Mouse (Mus musculus) kidney, postnatal 0 days (tissue): ENCODE measurements around the gene Mdfic. TPM values are rescaled to one million over a fixed set of nuclear protein-coding genes. Genes with fewer than 3 reads are reported as not detected.

Experiments used
- ATAC-seq: fragments of 200-750 bp; cut with Nextera tagmentation; replicated peaks from 2 replicates; pipeline ENCODE4 v1.8.0; 2017; ENCODE audit warnings: low read depth, moderate number of reproducible peaks, moderate TSS enrichment, moderate library complexity; ENCODE audit not compliant: low FRiP score
- DNase-seq: peaks from one replicate; pipeline ENCODE4 v3.0.0-alpha.2; 2016; ENCODE audit warnings: low spot score
- H3K27ac ChIP-seq: fragments of 300-500 bp; sonication (generic); 2 replicates; pipeline ENCODE4 v1.5.1; 2014; ENCODE audit warnings: mild to moderate bottlenecking
- H3K27me3 ChIP-seq: fragments of 300-500 bp; sonication (generic); 2 replicates; pipeline ENCODE4 v1.6.1; 2014; ENCODE audit warnings: low read length, mixed read lengths; ENCODE audit not compliant: insufficient read depth
- H3K36me3 ChIP-seq: fragments of 300-500 bp; sonication (generic); 2 replicates; pipeline ENCODE4 v1.6.1; 2014; ENCODE audit warnings: low read length, mixed read lengths; ENCODE audit not compliant: insufficient read depth
- H3K4me1 ChIP-seq: fragments of 300-500 bp; sonication (generic); replicated peaks from 2 replicates; pipeline ENCODE4 v1.6.1; 2014; ENCODE audit warnings: antibody characterized with exemption, low read length, mixed read lengths; ENCODE audit not compliant: insufficient read depth
- H3K4me2 ChIP-seq: fragments of 300-500 bp; sonication (generic); 2 replicates; pipeline ENCODE4 v1.6.1; 2014; ENCODE audit warnings: mild to moderate bottlenecking, low read length, moderate library complexity, mixed read lengths
- H3K4me3 ChIP-seq: fragments of 300-500 bp; sonication (generic); replicated peaks from 2 replicates; pipeline ENCODE4 v1.5.1; 2014; ENCODE audit warnings: low read depth, low read length
- H3K9ac ChIP-seq: fragments of 300-500 bp; sonication (generic); 2 replicates; pipeline ENCODE4 v1.6.1; 2014; ENCODE audit warnings: low read depth, low read length
- H3K9me3 ChIP-seq: fragments of 300-500 bp; sonication (generic); replicated peaks from 2 replicates; pipeline ENCODE4 v1.6.1; 2016; ENCODE audit warnings: low read length, inconsistent platforms, mixed read lengths
- CTCF ChIP-seq: IDR thresholded peaks from 2 replicates; pipeline ENCODE4 v1.5.1; 2016; ENCODE audit warnings: antibody characterized with exemption, low read depth, mild to moderate bottlenecking, moderate library complexity
- WGBS: fragments of 180-500 bp; shearing (Covaris S2); extraction: QIAGEN DNeasy Blood & Tissue Kit; methylation state at CpG from one replicate; pipeline ENCODE4 v1.1.7; 2014; 5-methylcytosine and 5-hydroxymethylcytosine counted together
- polyA plus RNA-seq: library from polyadenylated mRNA; unstranded; fragments of >200 nt; fragmentation: Nextera tagmentation; extraction: Ambion mirVana; gene quantifications from 2 replicates; pipeline ENCODE4 v1.2.1, GENCODE M21; 2015

The Mdfic gene
- polyA plus RNA-seq, 1 experiment from 2014 or later = 4.4 TPM

DNA sequence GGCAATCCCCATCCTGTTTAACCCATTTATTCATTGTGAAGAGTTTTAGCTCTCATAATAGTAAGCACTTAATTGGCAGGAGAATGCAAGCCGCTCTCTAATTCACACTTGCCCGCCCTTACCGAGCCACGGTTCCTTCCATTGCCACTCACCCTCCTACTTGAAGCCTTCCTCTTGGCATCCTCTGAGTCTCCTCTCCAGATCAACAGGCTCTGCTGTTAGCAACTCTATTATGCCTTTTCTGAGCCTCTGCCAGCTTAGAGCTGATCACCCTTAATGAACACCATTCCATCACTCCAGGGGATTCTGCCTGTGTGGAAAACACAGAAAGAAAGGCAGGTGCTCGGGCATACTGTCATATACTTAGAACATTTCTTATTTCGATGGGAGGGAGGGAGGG is 24.9 kb downstream of the Mdfic start:
- 87% methylated on average over 6 of the region's 6 CpGs for WGBS
- TF ChIP-seq CTCF = no peak
- no peaks in the 10 kb centered on the region for H3K27me3 ChIP-seq
- H3K4me2 ChIP-seq = no peak overlapping the region
- H3K9me3 ChIP-seq = no peaks in the 10 kb centered on the region
- no peak overlapping the region for H3K4me3 ChIP-seq
- H3K27ac ChIP-seq = no peak overlapping the region
- H3K4me1 ChIP-seq = 0 out of 2 replicates have a peak, but pooled peaks cover 7% of the 10 kb centered on the region
- no peak for ATAC-seq
- no peak overlapping the region for H3K9ac ChIP-seq
- DNase-seq = no peak
- H3K36me3 ChIP-seq = no peaks in the 10 kb centered on the region

DNA sequence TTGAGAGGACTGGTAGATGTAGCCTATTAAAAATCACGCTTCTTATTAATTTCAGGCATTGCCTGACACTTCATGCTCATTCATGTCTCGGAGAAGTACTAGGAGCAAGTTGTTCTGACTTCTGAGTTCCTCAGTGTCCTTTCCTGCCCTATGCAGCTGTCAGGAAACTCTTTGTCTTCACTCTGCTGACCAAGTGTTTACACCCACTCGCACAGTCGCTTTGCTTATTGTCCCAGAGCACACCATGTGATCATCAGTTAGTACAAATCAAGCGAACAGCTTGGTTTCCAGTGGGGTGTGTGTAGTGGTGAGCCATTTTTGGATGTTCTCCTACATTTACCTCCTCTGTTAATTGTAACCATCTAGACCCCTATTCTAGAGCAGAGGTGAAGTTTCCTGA is 25.4 kb downstream of the Mdfic start:
- Histone ChIP-seq H3K4me3 (no peak overlapping the region), H3K4me2 (no peak overlapping the region), H3K9ac (no peak overlapping the region), H3K27ac (no peak overlapping the region), H3K9me3 (no peaks in the 10 kb centered on the region), H3K4me1 (0 out of 2 replicates have a peak, but pooled peaks cover 7% of the 10 kb centered on the region), H3K27me3 (no peaks in the 10 kb centered on the region), H3K36me3 (no peaks in the 10 kb centered on the region)
- ATAC-seq (no peak), DNase-seq (no peak)
- TF ChIP-seq CTCF = no peak
- WGBS = 73% methylated on average over 5 of the region's 5 CpGs

DNA sequence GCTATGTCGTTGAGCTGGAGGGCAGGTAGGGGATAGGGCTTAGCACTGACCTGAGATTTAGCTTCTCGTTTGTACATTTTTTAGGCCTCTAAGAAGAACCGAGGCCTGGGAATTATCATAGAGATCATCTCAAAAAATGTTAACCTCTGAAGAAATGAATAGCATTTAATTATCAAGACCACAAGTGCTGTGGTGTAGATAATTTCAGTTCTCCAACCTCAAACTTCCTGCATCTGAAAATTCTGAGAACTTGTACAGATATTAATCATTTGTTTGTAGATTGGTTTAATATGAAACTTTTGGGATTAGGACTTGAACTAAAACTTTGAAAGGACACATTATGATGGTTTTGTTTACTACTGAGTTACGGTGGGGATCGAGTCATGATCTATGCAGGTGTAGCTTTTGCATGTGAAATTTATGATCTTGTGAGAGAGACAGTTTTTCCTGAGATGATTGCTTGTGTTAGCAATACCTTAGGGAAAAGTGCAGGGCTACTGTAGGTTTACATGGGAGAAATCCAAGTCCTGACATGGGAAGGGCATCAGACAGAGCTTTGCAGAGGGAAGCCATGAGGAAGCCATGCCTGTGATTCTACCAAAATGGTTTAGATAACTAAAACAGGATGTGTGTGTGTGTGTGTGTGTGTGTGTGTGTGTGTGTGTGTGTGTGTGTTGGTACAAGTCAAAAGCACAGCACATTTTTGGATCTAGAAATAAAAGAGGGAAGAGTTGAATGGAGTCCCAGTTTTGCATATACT is 27.1 kb downstream of the Mdfic start:
- H3K4me1 ChIP-seq = 0 out of 2 replicates have a peak, but pooled peaks cover 7% of the 10 kb centered on the region
- H3K27me3 ChIP-seq = no peaks in the 10 kb centered on the region
- H3K27ac ChIP-seq = no peak overlapping the region
- H3K9ac ChIP-seq = no peak overlapping the region
- H3K9me3 ChIP-seq = no peaks in the 10 kb centered on the region
- TF ChIP-seq CTCF = no peak
- H3K36me3 ChIP-seq = no peaks in the 10 kb centered on the region
- 89% methylated on average over 5 of the region's 5 CpGs for WGBS
- H3K4me3 ChIP-seq = no peak overlapping the region
- ATAC-seq (no peak), DNase-seq (no peak)
- H3K4me2 ChIP-seq = no peak overlapping the region

DNA sequence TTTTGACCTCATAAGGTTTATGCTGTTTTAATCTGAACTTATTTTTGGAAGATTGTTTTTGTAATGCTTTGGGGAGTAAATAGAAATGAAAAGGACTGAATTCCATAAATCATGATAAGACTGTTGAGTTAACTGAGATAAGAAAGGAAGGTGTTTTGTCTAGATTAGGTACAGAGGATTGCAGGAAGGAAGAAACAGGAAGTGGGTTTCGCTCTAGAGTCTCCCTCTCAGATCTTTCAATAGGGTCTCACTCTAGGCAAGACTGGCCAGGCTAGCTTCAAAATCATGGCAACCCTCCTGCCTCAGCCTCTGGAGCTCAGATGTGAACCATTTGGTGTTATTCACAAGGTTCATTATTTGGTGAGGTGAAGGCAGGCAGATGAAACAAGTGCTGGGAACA is 27.8 kb downstream of the Mdfic start:
- no peaks in the 10 kb centered on the region for H3K9me3 ChIP-seq
- H3K4me1 ChIP-seq = 0 out of 2 replicates have a peak, but pooled peaks cover 3% of the 10 kb centered on the region
- WGBS = 88% methylated on average over 1 of the region's 1 CpGs
- no peak for DNase-seq
- H3K9ac ChIP-seq = no peak overlapping the region
- no peak overlapping the region for H3K4me2 ChIP-seq
- no peak overlapping the region for H3K27ac ChIP-seq
- no peak for ATAC-seq
- no peaks in the 10 kb centered on the region for H3K27me3 ChIP-seq
- H3K4me3 ChIP-seq = no peak overlapping the region
- H3K36me3 ChIP-seq = no peaks in the 10 kb centered on the region
- TF ChIP-seq CTCF = no peak

DNA sequence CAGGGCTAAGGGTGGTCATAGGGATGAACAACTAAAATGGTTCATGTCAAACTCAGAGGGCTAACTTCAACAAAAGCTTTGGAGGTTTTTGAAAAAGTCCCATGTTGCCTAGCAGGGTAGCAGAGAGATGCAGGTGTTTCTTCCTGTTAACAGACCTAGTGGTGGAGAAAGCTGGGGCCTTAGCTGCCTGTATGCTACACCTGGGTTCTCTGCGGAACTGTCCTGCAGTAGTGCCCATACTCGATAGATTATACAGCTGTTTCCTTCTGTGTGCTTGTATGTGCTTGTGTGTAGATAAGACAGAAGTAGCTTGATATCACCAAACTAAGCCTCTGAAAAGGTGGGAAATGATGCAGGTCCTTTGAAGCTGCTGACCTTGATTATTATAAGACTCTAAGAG is 28.5 kb downstream of the Mdfic start:
- no peaks in the 10 kb centered on the region for H3K36me3 ChIP-seq
- 97% methylated on average over 2 of the region's 2 CpGs for WGBS
- no peak overlapping the region for H3K27ac ChIP-seq
- H3K9ac ChIP-seq = no peak overlapping the region
- no peaks in the 10 kb centered on the region for H3K4me1 ChIP-seq
- no peak overlapping the region for H3K4me3 ChIP-seq
- DNase-seq = no peak
- TF ChIP-seq CTCF = no peak
- no peak for ATAC-seq
- no peak overlapping the region for H3K4me2 ChIP-seq
- no peaks in the 10 kb centered on the region for H3K9me3 ChIP-seq
- H3K27me3 ChIP-seq = no peaks in the 10 kb centered on the region

DNA sequence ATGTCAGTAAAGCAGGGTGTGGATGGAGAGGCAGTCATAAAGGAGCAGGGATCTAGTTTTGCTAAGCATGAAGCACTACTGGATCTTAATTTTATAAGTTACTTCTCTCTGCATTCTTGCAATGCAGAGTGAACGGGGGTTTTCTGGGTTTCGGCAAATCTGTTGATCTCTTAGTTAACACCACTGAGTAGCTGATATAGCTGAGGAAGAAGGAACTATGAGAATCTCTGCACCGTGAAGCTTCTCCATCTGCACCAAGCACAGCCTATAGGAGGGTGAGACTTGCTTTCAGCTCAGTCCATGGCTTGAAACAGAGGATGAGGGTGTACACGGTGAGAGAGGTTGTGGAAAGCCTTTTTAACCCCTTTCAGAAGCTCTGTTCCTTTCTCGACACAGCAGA is 29.6 kb downstream of the Mdfic start:
- H3K27me3 ChIP-seq = no peaks in the 10 kb centered on the region
- no peak for TF ChIP-seq CTCF
- no peaks in the 10 kb centered on the region for H3K36me3 ChIP-seq
- H3K9ac ChIP-seq = no peak overlapping the region
- H3K4me2 ChIP-seq = no peak overlapping the region
- no peaks in the 10 kb centered on the region for H3K4me1 ChIP-seq
- H3K9me3 ChIP-seq = no peaks in the 10 kb centered on the region
- ATAC-seq (no peak), DNase-seq (no peak)
- H3K27ac ChIP-seq = no peak overlapping the region
- 77% methylated on average over 5 of the region's 5 CpGs for WGBS
- H3K4me3 ChIP-seq = no peak overlapping the region

DNA sequence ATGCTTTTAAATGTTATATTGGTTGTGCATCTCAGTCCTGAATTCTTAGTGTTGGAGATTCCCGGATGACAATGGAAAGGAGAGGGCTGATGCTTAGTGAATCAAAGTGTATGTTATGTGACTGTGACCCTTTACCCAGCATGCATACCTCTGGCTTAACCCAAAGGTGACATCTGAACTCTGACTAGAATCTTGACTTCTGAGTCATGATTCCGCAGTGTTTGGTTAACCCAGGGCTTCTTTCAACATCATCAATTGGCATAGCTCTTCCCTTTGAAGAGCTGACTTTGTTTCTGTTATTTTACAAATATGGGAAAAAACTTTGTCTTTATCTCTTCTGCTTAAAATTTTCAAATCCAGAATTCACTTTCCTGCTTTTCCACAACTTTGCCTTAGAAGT is 30.9 kb downstream of the Mdfic start:
- no peak overlapping the region for H3K4me2 ChIP-seq
- no peak overlapping the region for H3K9ac ChIP-seq
- TF ChIP-seq CTCF = no peak
- DNase-seq = no peak
- no peak overlapping the region for H3K27ac ChIP-seq
- no peaks in the 10 kb centered on the region for H3K4me1 ChIP-seq
- 94% methylated on average over 2 of the region's 2 CpGs for WGBS
- no peaks in the 10 kb centered on the region for H3K9me3 ChIP-seq
- no peaks in the 10 kb centered on the region for H3K27me3 ChIP-seq
- H3K36me3 ChIP-seq = no peaks in the 10 kb centered on the region
- H3K4me3 ChIP-seq = no peak overlapping the region
- no peak for ATAC-seq
